ENCODE assay signal across 8 mouse cellular contexts in genomic region chr12:111165146-111165812, GRCm38 (mm10). TPM values are rescaled to one million over a fixed set of nuclear protein-coding genes. Genes with fewer than 3 reads are reported as not detected.
DNase-seq lines count a peak whose midpoint lies in the region; ATAC-seq lines count a peak whose summit lies in the region.

No protein-coding gene starts in this region.

- H3K27me3 ChIP-seq in forebrain, embryonic 15.5 days, result no peaks in the 10 kb centered on the region
- peaks cover 7% of the 10 kb centered on the region for H3K27me3 ChIP-seq in liver, embryonic 12.5 days (replicated peaks)

- no peaks in the 10 kb centered on the region for H3K9me3 ChIP-seq in forebrain, embryonic 15.5 days
- no peaks in the 10 kb centered on the region for H3K9me3 ChIP-seq in liver, embryonic 12.5 days (replicated peaks)

- H3K4me1 ChIP-seq in forebrain, embryonic 15.5 days, result peaks cover 78% of the 10 kb centered on the region
- peaks cover 58% of the 10 kb centered on the region for H3K4me1 ChIP-seq in liver, embryonic 12.5 days

- H3K36me3 ChIP-seq in forebrain, embryonic 15.5 days, result no peaks in the 10 kb centered on the region
- no peaks in the 10 kb centered on the region for H3K36me3 ChIP-seq in liver, embryonic 12.5 days

- peak; percentile 95 for DNase-seq in heart, adult 11 months
- DNase-seq in heart, postnatal 25 days (ENCODE audit: low spot score), result no peak
- DNase-seq in cerebellum, adult 11 months, result peak; percentile 38
- peak; percentile 82 for DNase-seq in induced T-regulatory cell, adult 2 months (ENCODE audit: low read depth)
- peak; percentile 63 for DNase-seq in testis, postnatal 10 days (ENCODE audit: low spot score)

- peak overlapping the region; percentile 91 for H3K4me3 ChIP-seq in forebrain, embryonic 15.5 days
- H3K4me3 ChIP-seq in liver, embryonic 12.5 days, result peak overlapping the region; percentile 79

- H3K4me2 ChIP-seq in forebrain, embryonic 15.5 days (replicated peaks), result peak overlapping the region; percentile 76
- H3K4me2 ChIP-seq in liver, embryonic 12.5 days, result peak overlapping the region; percentile 94

- 64% methylated on average over 10 of the region's 10 CpGs for WGBS in forebrain, embryonic 15.5 days
- WGBS in liver, embryonic 12.5 days (ENCODE audit: insufficient replicate concordance), result 58% methylated on average over 10 of the region's 10 CpGs

- peak; percentile 5; the same call in 1 of the 2 replicates for ATAC-seq in forebrain, embryonic 15.5 days (replicated peaks)
- peak; percentile 50 for ATAC-seq in liver, embryonic 12.5 days
- peak; percentile 22; the same call in 1 of the 2 replicates for ATAC-seq in monocyte, adult 5-6 weeks (replicated peaks; ENCODE audit: insufficient number of reproducible peaks, low FRiP score, low TSS enrichment, poor library complexity, severe bottlenecking)

- peak overlapping the region; percentile 91 for H3K27ac ChIP-seq in forebrain, embryonic 15.5 days (replicated peaks)
- H3K27ac ChIP-seq in liver, embryonic 12.5 days, result peak overlapping the region; percentile 72; the same call in 1 of the 2 replicates

- intact Hi-C loops in heart, postnatal 25 days (cut with DNase I), result no loop called here

- peak overlapping the region; percentile 41; the same call in 1 of the 2 replicates for H3K9ac ChIP-seq in forebrain, embryonic 15.5 days (replicated peaks)
- H3K9ac ChIP-seq in liver, embryonic 12.5 days, result peak overlapping the region; percentile 75; the same call in 1 of the 2 replicates

RNA-seq across cellular contexts. Expression of gene Traf3, which starts 0.9 kb away (rescaled TPM):
- 10 to 100 TPM; 15.0 to 15.2 TPM for total RNA-seq in heart, postnatal 25 days (2021)
- 14.7 and 17.3 TPM in 2 replicates for polyA plus RNA-seq in forebrain, embryonic 15.5 days (2015; fragmentation: Nextera tagmentation; extraction: Ambion mirVana)
- polyA plus RNA-seq in liver, embryonic 12.5 days (2016; fragmentation: Nextera tagmentation; extraction: Ambion mirVana), result 5.6 and 6.2 TPM in 2 replicates
- 40.4 to 58.6 TPM (median 41.0 TPM) in 3 replicates for total RNA-seq in monocyte, adult 5-6 weeks (2017)

RNA-seq across cellular contexts. Expression of gene 4930595D18Rik, which starts 19.0 kb away (rescaled TPM):
- not detected for total RNA-seq in heart, postnatal 25 days (2021)
- not detected in 2 replicates for polyA plus RNA-seq in forebrain, embryonic 15.5 days (2015; fragmentation: Nextera tagmentation; extraction: Ambion mirVana)
- polyA plus RNA-seq in liver, embryonic 12.5 days (2016; fragmentation: Nextera tagmentation; extraction: Ambion mirVana), result not detected in 2 replicates
- total RNA-seq in monocyte, adult 5-6 weeks (2017), result 1.2 TPM in 1 of 3 replicates, not detected in the others
